Mouse (Mus musculus) cerebral cortex, adult 2 months (tissue): ENCODE results near the gene Glp1r.

Experiments used
- WGBS: fragments of 180-500 bp; shearing (Covaris S2); methylation state at CpG from one replicate; pipeline ENCODE4 v1.1.7; 2018; 5-methylcytosine and 5-hydroxymethylcytosine counted together

Glp1r gene

GRCm38 (mm10) chr17:30901627-30902026 is at the start of gene Glp1r:
Gene Glp1r (plus strand): TSS chr17:30901817.
- 2% methylated on average over 37 of the region's 37 CpGs for WGBS

GRCm38 (mm10) chr17:30857347-30857746 is 44.3 kb upstream of the Glp1r start:
- 91% methylated on average over 5 of the region's 5 CpGs for WGBS

- WGBS: 75% methylated on average over 11 of the region's 11 CpGs
Measured at GRCm38 (mm10) chr17:30858586-30859259, 42.9 kb upstream of the Glp1r start.

GRCm38 (mm10) chr17:30859989-30860585 is 41.5 kb upstream of the Glp1r start:
- WGBS: 76% methylated on average over 10 of the region's 10 CpGs

- WGBS: 56% methylated on average over 7 of the region's 7 CpGs
Measured at GRCm38 (mm10) chr17:30860606-30861005, 41.0 kb upstream of the Glp1r start.

GRCm38 (mm10) chr17:30866281-30866680 is 35.3 kb upstream of the Glp1r start:
- WGBS: 52% methylated on average over 8 of the region's 8 CpGs

- WGBS: 42% methylated on average over 9 of the region's 9 CpGs
Measured at GRCm38 (mm10) chr17:30866966-30867365, 34.7 kb upstream of the Glp1r start.

GRCm38 (mm10) chr17:30871040-30871439 is 30.6 kb upstream of the Glp1r start:
- 37% methylated on average over 10 of the region's 10 CpGs for WGBS

GRCm38 (mm10) chr17:30874276-30874675 is 27.3 kb upstream of the Glp1r start:
- 67% methylated on average over 15 of the region's 15 CpGs for WGBS

GRCm38 (mm10) chr17:30877456-30877855 is 24.2 kb upstream of the Glp1r start:
- 60% methylated on average over 7 of the region's 7 CpGs for WGBS

- 76% methylated on average over 6 of the region's 6 CpGs for WGBS
Measured at GRCm38 (mm10) chr17:30878626-30879025, 23.0 kb upstream of the Glp1r start.

GRCm38 (mm10) chr17:30880391-30880790 is 21.2 kb upstream of the Glp1r start:
- WGBS: 92% methylated on average over 3 of the region's 3 CpGs

GRCm38 (mm10) chr17:30881001-30881400 is 20.6 kb upstream of the Glp1r start:
- 88% methylated on average over 2 of the region's 2 CpGs for WGBS

GRCm38 (mm10) chr17:30882206-30882605 is 19.4 kb upstream of the Glp1r start:
- WGBS: 15% methylated on average over 6 of the region's 6 CpGs

GRCm38 (mm10) chr17:30883534-30883933 is 18.1 kb upstream of the Glp1r start:
- WGBS: 81% methylated on average over 8 of the region's 8 CpGs

GRCm38 (mm10) chr17:30892086-30892485 is 9.5 kb upstream of the Glp1r start:
- WGBS: 57% methylated on average over 1 of the region's 1 CpGs

GRCm38 (mm10) chr17:30892730-30893129 is 8.9 kb upstream of the Glp1r start:
- WGBS: 71% methylated on average over 2 of the region's 2 CpGs

GRCm38 (mm10) chr17:30897075-30897474 is 4.5 kb upstream of the Glp1r start:
- WGBS: 33% methylated on average over 2 of the region's 2 CpGs

- 56% methylated on average over 2 of the region's 2 CpGs for WGBS
Measured at GRCm38 (mm10) chr17:30904096-30904495, 2.5 kb downstream of the Glp1r start.

GRCm38 (mm10) chr17:30907577-30907976 is 6.0 kb downstream of the Glp1r start:
- WGBS: 69% methylated on average over 4 of the region's 4 CpGs

- WGBS: 66% methylated on average over 27 of the region's 27 CpGs
Measured at GRCm38 (mm10) chr17:30910866-30911731, 9.5 kb downstream of the Glp1r start.

GRCm38 (mm10) chr17:30911732-30912088 is 10.1 kb downstream of the Glp1r start:
- 57% methylated on average over 8 of the region's 8 CpGs for WGBS

GRCm38 (mm10) chr17:30912536-30912935 is 10.9 kb downstream of the Glp1r start:
- WGBS: 82% methylated on average over 5 of the region's 5 CpGs
